19 mouse cellular contexts compared by ENCODE assay signal in the genomic region with DNA sequence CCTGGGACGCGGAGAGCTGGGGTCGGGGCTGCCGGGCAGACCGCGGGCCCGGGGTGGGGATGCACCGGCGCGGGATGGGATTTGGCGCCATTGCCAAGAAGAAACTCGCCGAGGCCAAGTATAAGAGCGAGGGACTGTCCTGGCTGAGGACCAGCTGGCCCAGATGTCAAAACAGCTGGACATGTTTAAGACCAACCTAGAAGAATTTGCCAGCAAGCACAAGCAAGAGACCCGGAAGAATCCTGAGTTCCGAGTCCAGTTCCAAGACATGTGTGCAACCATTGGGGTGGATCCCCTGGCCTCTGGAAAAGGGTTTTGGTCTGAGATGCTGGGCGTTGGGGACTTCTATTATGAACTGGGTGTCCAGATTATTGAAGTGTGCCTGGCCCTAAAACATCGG. TPM values are rescaled to one million over a fixed set of nuclear protein-coding genes. Genes with fewer than 3 reads are reported as not detected.
A peak's percentile ranks its signal among the peaks of the same experiment; 100 is the strongest.
DNase-seq lines count a peak whose midpoint lies in the region; ATAC-seq and TF ChIP-seq lines count a peak whose summit lies in the region.
"Had no signal": no experiment of that assay in that cellular context is flagged by ENCODE, and none has a peak within 500 bp of the region (broad histone marks: within the 10 kb centered on the region; RNA-seq: fewer than 3 reads in every experiment).

No protein-coding gene starts in this region.

- H3K27me3 ChIP-seq in limb, embryonic 14.5 days (ENCODE audit: control insufficient read depth, insufficient read depth, low read length): no peaks in the 10 kb centered on the region
- no peaks in the 10 kb centered on the region for H3K27me3 ChIP-seq in limb, embryonic 10.5 days (ENCODE audit: low read depth, poor library complexity, severe bottlenecking)
- no peaks in the 10 kb centered on the region for H3K27me3 ChIP-seq in intestine, embryonic 16.5 days (replicated peaks; ENCODE audit: control insufficient read depth, insufficient read depth, low read length)
- H3K27me3 ChIP-seq: heart, embryonic 15.5 days; hindbrain, embryonic 15.5 days; liver, embryonic 15.5 days had no signal

- intact Hi-C loops in gastrocnemius, adult 2 months (cut with DNase I): no loop called here

- no peaks in the 10 kb centered on the region for H3K4me1 ChIP-seq in limb, embryonic 14.5 days (ENCODE audit: control insufficient read depth, insufficient read depth, low read length)
- no peaks in the 10 kb centered on the region for H3K4me1 ChIP-seq in limb, embryonic 10.5 days
- peaks cover 4% of the 10 kb centered on the region; the same call in 1 of the 2 replicates for H3K4me1 ChIP-seq in intestine, embryonic 16.5 days (ENCODE audit: control insufficient read depth, insufficient read depth, low read length)
- H3K4me1 ChIP-seq: heart, embryonic 15.5 days; hindbrain, embryonic 15.5 days; liver, embryonic 15.5 days; midbrain, embryonic 10.5 days had no signal

- WGBS in limb, embryonic 14.5 days: 82% methylated on average over 18 of the region's 18 CpGs
- 94% methylated on average over 18 of the region's 18 CpGs for WGBS in limb, embryonic 10.5 days
- WGBS in intestine, embryonic 16.5 days: 89% methylated on average over 18 of the region's 18 CpGs

- no peak for TF ChIP-seq CTCF in gastrocnemius, adult 2 months (IDR thresholded peaks at IDR 0.05)

- no peaks in the 10 kb centered on the region for H3K9me3 ChIP-seq in limb, embryonic 14.5 days (ENCODE audit: control insufficient read depth, low read length)
- H3K9me3 ChIP-seq in limb, embryonic 10.5 days (replicated peaks): no peaks in the 10 kb centered on the region
- no peaks in the 10 kb centered on the region for H3K9me3 ChIP-seq in intestine, embryonic 16.5 days (ENCODE audit: control insufficient read depth, low read length)
- H3K9me3 ChIP-seq: forebrain, embryonic 10.5 days; heart, embryonic 15.5 days; hindbrain, embryonic 15.5 days; liver, embryonic 15.5 days; midbrain, embryonic 10.5 days had no signal

- no peaks in the 10 kb centered on the region for H3K36me3 ChIP-seq in limb, embryonic 14.5 days (ENCODE audit: control insufficient read depth, insufficient read depth, low read length)
- no peaks in the 10 kb centered on the region for H3K36me3 ChIP-seq in limb, embryonic 10.5 days
- no peaks in the 10 kb centered on the region for H3K36me3 ChIP-seq in intestine, embryonic 16.5 days (ENCODE audit: control insufficient read depth, insufficient read depth, low read length)
- H3K36me3 ChIP-seq: forebrain, embryonic 10.5 days; heart, embryonic 15.5 days; hindbrain, embryonic 15.5 days; liver, embryonic 15.5 days; midbrain, embryonic 10.5 days had no signal

- H3K9ac ChIP-seq in limb, embryonic 14.5 days (ENCODE audit: low read depth, low read length, severe bottlenecking): no peak overlapping the region
- no peak overlapping the region for H3K9ac ChIP-seq in intestine, embryonic 16.5 days (ENCODE audit: low read depth, low read length)
- H3K9ac ChIP-seq: heart, embryonic 15.5 days; hindbrain, embryonic 15.5 days; liver, embryonic 15.5 days had no signal

- peak; percentile 49 for DNase-seq in limb, embryonic 14.5 days (ENCODE audit: low spot score)
- DNase-seq in limb, embryonic 10.5 days (ENCODE audit: low spot score): no peak
- DNase-seq in gastrocnemius, adult 2 months: peak; percentile 71
- peak; percentile 63 for DNase-seq in gastrocnemius, postnatal 25 days
- peak; percentile 14 for DNase-seq in lung, postnatal 14 days
- no peak for DNase-seq in Muller cell, postnatal 12 days (ENCODE audit: inconsistent ontology term)
- DNase-seq: adrenal gland, postnatal 36 days; cerebellum, postnatal 25 days; kidney, adult 18-20 months; kidney, postnatal 36 days; layer of hippocampus, postnatal 36 days; right cerebral cortex, postnatal 4 days had no signal

- H3K4me3 ChIP-seq in limb, embryonic 14.5 days (replicated peaks; ENCODE audit: low read length): no peak overlapping the region
- no peak overlapping the region for H3K4me3 ChIP-seq in limb, embryonic 10.5 days
- peak overlapping the region; percentile 51 for H3K4me3 ChIP-seq in gastrocnemius, adult 2 months
- no peak overlapping the region for H3K4me3 ChIP-seq in intestine, embryonic 16.5 days (ENCODE audit: low read length)
- H3K4me3 ChIP-seq: forebrain, embryonic 10.5 days; heart, embryonic 15.5 days; hindbrain, embryonic 15.5 days; liver, embryonic 15.5 days; midbrain, embryonic 10.5 days had no signal

- no peak overlapping the region for H3K4me2 ChIP-seq in limb, embryonic 14.5 days (replicated peaks; ENCODE audit: low read depth, low read length, severe bottlenecking)
- no peak overlapping the region for H3K4me2 ChIP-seq in intestine, embryonic 16.5 days (ENCODE audit: low read depth, low read length)
- H3K4me2 ChIP-seq: heart, embryonic 15.5 days; hindbrain, embryonic 15.5 days; liver, embryonic 15.5 days had no signal

- no peak for TF ChIP-seq POLR2A in limb, embryonic 14.5 days (IDR thresholded peaks at IDR 0.05; ENCODE audit: borderline replicate concordance, extremely low read depth, insufficient read depth, insufficient read length)

- no peak overlapping the region for H3K27ac ChIP-seq in limb, embryonic 14.5 days (replicated peaks; ENCODE audit: low read depth, low read length)
- no peak overlapping the region for H3K27ac ChIP-seq in limb, embryonic 10.5 days
- peak overlapping the region; percentile 38 for H3K27ac ChIP-seq in gastrocnemius, adult 2 months
- H3K27ac ChIP-seq in intestine, embryonic 16.5 days (ENCODE audit: low read length): no peak overlapping the region
- H3K27ac ChIP-seq: forebrain, embryonic 10.5 days; heart, embryonic 15.5 days; hindbrain, embryonic 15.5 days; liver, embryonic 15.5 days; midbrain, embryonic 10.5 days had no signal

- ATAC-seq in limb, embryonic 14.5 days (ENCODE audit: low FRiP score, low read depth): no peak
- no peak for ATAC-seq in intestine, embryonic 16.5 days
- ATAC-seq: CD4-positive, CD25-positive, alpha-beta regulatory T cell, adult 4 months had no signal

RNA-seq across cellular contexts. Expression of a gene that starts 11.2 kb away (rescaled TPM):
- polyA plus RNA-seq in limb, embryonic 14.5 days (2012; rRNA removed): 12.0 and 12.8 TPM in 2 replicates
- 15.7 and 16.9 TPM in 2 replicates for polyA plus RNA-seq in limb, embryonic 14.5 days (2014; fragmentation: Nextera tagmentation; extraction: Ambion mirVana)
- polyA plus RNA-seq in limb, embryonic 10.5 days (2016; fragmentation: Nextera tagmentation; extraction: Ambion mirVana): 17.8 and 18.8 TPM in 2 replicates
- total RNA-seq in gastrocnemius, adult 2 months (2021): 1 to 10 TPM; 6.6 to 7.2 TPM
- 1 to 10 TPM; 6.0 to 6.3 TPM for total RNA-seq in gastrocnemius, postnatal 25 days (2021)
- 8.9 and 10.7 TPM in 2 replicates for polyA plus RNA-seq in intestine, embryonic 16.5 days (2015; fragmentation: Nextera tagmentation; extraction: Ambion mirVana)

Comparison
In these comparisons a context has a peak if more than half of its experiments do, and no peak if none do; other contexts are left out.
1. DNase-seq: peak in limb, embryonic 14.5 days (single experiment), gastrocnemius, adult 2 months (single experiment), gastrocnemius, postnatal 25 days (single experiment) and lung, postnatal 14 days (single experiment); none in limb, embryonic 10.5 days (single experiment) and Muller cell, postnatal 12 days (single experiment).